Mouse (Mus musculus) monocyte, adult 5-6 weeks (primary cell): ENCODE data around the gene Wdr75. TPM values are rescaled to one million over a fixed set of nuclear protein-coding genes. Genes with fewer than 3 reads are reported as not detected.

ENCODE experiments used
- ATAC-seq: fragments of 153-309, 156-312 bp; replicated peaks from 2 replicates; pipeline ENCODE4 v1.8.0; 2017; ENCODE audit warnings: mild to moderate bottlenecking; ENCODE audit not compliant: low TSS enrichment, insufficient number of reproducible peaks, severe bottlenecking, poor library complexity, low FRiP score
- total RNA-seq: library from RNA; stranded (forward); fragments of 200-1000, 200-491, 200-594 nt; gene quantifications from 3 replicates; pipeline ENCODE4 v1.2.3, GENCODE M21; 2017

The Wdr75 gene
- total RNA-seq, 1 experiment from 2014 or later, result 34.2 TPM

- no peak for ATAC-seq
Observed at GRCm38 (mm10) chr1:45830453-45831206, 35.7 kb downstream of the Wdr75 start.

- ATAC-seq, result no peak
Observed at GRCm38 (mm10) chr1:45835362-45836063, 40.5 kb downstream of the Wdr75 start.

GRCm38 (mm10) chr1:45837736-45838135 is 42.8 kb downstream of the Wdr75 start:
- no peak for ATAC-seq

DNA sequence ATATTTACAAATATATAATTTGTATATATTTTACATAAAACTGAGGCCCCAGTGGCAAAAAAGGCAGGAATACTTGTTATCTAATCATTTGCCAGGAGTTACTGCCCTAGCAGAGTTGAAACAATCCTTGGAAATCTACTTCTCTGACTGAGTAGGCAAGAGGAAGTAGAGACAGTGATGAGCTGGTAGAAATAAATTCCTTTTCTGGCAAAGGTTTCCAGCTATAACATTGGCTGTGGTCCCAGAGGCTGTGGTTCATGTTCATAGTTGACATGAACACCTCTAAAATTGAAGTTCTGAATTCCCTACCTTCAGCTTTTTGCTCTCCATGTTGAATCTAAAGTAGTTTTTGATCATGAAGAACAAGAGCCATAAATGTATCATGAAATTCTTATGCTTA is 43.3 kb downstream of the Wdr75 start:
- no peak for ATAC-seq

GRCm38 (mm10) chr1:45845466-45845865 is 50.5 kb downstream of the Wdr75 start:
- no peak for ATAC-seq

DNA sequence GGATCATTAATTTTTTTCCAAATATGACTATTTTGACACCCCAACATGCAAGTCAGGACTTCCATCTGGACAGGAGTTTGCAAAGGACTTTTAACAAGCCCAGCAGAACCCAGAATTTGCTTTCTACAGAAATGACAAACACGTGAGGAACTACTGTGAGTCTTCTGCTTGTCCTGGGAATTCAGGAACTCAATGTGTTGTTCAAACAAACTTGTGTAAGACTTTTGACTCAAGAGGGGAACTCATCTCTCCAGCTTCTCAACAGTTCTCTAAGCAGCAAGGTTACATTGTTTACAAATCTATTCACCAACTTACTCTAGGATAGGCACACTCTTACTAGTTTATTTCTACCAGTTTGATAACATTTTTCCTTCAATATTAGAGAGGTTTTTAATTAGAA is 63.1 kb downstream of the Wdr75 start:
- ATAC-seq, result no peak

DNA sequence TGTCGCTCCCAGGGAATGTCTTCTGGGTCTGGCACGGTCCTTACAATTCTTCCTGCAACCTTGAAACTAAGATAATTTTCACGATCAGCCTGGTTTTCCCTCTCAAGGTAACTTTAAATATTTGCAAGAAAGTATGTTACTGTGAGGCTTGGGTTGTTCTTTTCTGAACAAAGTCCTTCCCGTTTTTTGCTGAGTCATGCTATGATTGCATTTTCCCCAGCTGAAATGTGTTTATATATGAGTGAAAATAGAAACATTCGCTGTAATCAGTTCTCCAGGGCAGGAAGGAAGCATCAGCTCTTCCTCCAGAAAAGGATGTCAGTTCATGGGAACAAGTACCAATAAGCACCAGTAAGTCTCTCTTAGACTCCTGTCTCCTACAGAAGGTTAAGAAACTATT is 65.4 kb downstream of the Wdr75 start:
- no peak for ATAC-seq

DNA sequence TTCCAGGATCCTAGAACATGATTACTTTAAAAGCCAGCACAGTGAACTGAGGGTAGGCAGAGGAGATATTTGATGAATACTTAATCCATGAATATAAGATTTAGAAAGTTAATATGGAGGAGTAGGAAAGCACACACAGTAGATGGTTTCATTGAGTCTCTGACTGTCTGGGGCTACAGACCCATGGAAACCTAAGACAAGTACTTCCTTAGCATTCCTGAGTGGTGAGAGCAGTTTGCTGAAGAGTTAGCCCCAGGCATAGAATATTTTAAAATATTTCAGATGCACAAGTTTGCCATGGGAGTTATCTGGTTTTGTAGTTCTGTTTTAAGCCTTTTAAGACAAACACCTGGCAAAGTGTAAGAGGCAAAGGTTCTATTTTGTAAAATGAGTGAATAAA is 66.2 kb downstream of the Wdr75 start:
- no peak for ATAC-seq

- ATAC-seq, result no peak
Observed at GRCm38 (mm10) chr1:45863641-45864040, 68.7 kb downstream of the Wdr75 start.

DNA sequence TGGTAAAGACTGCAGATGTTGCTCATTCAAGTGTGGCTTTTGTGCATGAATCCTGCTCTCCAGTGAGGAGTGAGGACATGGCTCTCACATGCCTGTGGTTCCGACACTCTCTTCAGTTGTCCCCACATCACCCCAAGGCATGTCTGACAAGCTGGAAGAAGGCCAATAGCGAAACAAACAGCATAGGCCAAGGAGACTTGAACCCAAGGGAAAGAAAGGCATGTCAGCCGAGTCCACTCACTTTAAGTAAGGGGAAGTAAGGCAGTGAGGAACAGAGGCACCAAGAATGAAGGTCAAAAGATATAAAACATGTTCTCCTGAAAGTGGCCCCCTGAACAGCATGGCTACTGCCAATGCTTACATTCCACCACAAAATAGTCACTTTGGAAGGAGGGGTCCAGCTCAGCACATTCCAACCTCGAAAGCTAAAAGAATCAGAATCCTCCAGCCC is 69.6 kb downstream of the Wdr75 start:
- no peak for ATAC-seq

DNA sequence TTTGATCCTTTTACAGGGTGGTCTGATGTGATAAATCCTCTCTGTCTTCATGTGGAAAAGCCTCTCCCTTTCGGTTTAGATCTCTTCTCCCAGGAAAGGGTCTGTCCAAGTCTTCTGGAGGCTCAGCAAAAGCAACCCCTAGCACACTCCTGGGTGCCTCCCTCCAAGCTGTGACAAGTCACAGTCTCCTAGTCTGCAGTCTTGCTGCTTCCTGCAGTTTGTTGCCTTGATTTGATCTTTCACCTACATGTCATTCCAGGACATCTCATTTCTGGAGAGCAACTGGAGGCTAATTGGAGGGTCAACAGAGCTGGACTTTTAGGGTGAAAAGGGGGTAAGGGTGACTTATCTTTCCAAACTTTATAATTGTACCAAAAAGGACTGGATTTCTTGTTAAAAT is 70.3 kb downstream of the Wdr75 start:
- no peak for ATAC-seq

DNA sequence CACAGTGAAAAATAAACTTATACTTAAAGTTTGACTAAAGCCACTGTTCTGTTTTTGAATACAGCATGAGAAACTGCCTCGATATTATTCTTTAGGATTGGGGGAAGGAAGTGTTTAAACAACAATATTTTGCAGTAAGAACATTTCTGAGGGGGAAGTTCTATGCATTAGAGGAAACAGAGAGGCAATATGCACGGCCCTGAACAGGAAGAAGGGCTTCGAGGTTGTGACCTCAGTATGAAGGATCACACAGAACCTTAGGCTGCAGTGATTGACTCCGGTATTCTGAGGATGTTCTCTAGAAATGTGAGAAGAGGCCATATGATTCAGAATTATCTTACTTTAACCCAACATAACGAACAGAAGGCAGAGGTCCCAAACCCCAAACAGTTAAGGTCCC is 70.8 kb downstream of the Wdr75 start:
- no peak for ATAC-seq

GRCm38 (mm10) chr1:45866288-45867018 is 71.5 kb downstream of the Wdr75 start:
- no peak for ATAC-seq

DNA sequence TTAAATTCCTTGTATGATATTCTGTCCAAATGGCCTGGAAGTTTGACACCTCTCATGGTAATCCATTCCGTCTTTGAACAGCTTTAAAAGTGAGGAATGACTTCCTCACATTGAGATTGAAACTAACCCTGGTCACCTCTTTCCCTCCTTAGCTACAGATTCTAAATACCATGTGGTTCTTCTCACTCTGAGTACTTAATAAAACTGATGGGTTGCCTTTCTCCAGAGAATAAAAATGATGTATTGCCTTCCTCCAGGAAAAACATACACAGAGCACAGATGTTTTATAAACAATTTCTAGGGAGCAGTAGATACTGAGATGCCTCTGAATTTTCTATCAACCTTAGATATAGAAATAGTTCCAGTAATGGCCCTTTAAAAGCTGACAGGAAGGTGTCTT is 73.1 kb downstream of the Wdr75 start:
- no peak for ATAC-seq

- 0 out of 2 replicates have a peak, but pooled peaks have one; percentile 53 for ATAC-seq
Observed at GRCm38 (mm10) chr1:45868479-45869137, 73.6 kb downstream of the Wdr75 start.
